In the genomic region with DNA sequence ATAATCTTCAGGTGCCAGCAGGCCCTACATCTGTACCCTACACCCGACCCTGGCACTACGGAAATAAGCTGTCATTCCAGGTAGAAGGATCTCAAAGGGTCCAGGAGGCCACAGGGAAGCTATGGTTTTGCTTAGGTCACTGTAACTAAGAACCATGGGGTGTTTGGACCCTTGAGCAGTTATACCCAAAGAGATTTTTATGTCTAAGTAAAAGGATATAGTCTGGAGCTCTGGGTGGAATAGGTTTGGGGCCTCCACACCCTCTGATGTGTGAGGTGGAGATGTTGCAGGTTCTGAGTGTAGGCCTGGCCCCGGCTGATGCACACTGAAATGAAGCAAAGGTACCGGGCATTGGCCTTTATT, we compare ENCODE assay signal across 22 mouse cellular contexts. TPM values are rescaled to one million over a fixed set of nuclear protein-coding genes. Genes with fewer than 3 reads are reported as not detected.
"Had no signal": no experiment of that assay in that cellular context is flagged by ENCODE, and none has a peak within 500 bp of the region (broad histone marks: within the 10 kb centered on the region; RNA-seq: fewer than 3 reads in every experiment).

No protein-coding gene starts in this region.

- DNase-seq: gastrocnemius, postnatal 25 days; heart, postnatal 10 days; heart, postnatal 4 days; kidney, adult 18-20 months; kidney, adult 8-10 months; liver had no signal

- H3K4me3 ChIP-seq: heart, adult 2 months; heart, embryonic 12.5 days; hindbrain, embryonic 10.5 days; hindbrain, embryonic 12.5 days; intestine, embryonic 15.5 days; layer of hippocampus, adult 2 months; left cerebral cortex, adult 2 months; limb, embryonic 10.5 days; limb, embryonic 12.5 days had no signal

- H3K36me3 ChIP-seq: heart, embryonic 12.5 days; hindbrain, embryonic 10.5 days; hindbrain, embryonic 12.5 days; intestine, embryonic 15.5 days; limb, embryonic 10.5 days; limb, embryonic 12.5 days had no signal

- H3K27ac ChIP-seq: heart, adult 2 months; hindbrain, embryonic 10.5 days; hindbrain, embryonic 12.5 days; hindbrain, embryonic 14.5 days; intestine, embryonic 15.5 days; layer of hippocampus, adult 2 months; left cerebral cortex, adult 2 months; limb, embryonic 10.5 days; limb, embryonic 12.5 days had no signal

- H3K4me1 ChIP-seq: heart, embryonic 12.5 days; hindbrain, embryonic 10.5 days; hindbrain, embryonic 12.5 days; intestine, embryonic 15.5 days; limb, embryonic 10.5 days; limb, embryonic 12.5 days had no signal

- H3K27me3 ChIP-seq: heart, embryonic 12.5 days; hindbrain, embryonic 12.5 days; intestine, embryonic 15.5 days; limb, embryonic 12.5 days had no signal

RNA-seq across cellular contexts. Expression of gene Ugt1a1, which starts 22.5 kb away (rescaled TPM):
- polyA plus RNA-seq: heart, adult 2 months; heart, embryonic 14.5 days; hindbrain, embryonic 10.5 days; hindbrain, embryonic 12.5 days; hindbrain, embryonic 14.5 days; hindbrain, embryonic 16.5 days; inflammation-experienced regulatory T-cells, adult 6 months; limb, embryonic 10.5 days; limb, embryonic 12.5 days; liver, embryonic 11.5 days had no signal

RNA-seq across cellular contexts. Expression of gene Ugt1a2, which starts 33.8 kb away (rescaled TPM):
- polyA plus RNA-seq: frontal cortex, adult 2 months; heart, adult 2 months; heart, embryonic 12.5 days; heart, embryonic 14.5 days; heart, embryonic 16.5 days; hindbrain, embryonic 10.5 days; hindbrain, embryonic 14.5 days; hindbrain, embryonic 16.5 days; inflammation-experienced regulatory T-cells, adult 6 months; limb, embryonic 10.5 days; limb, embryonic 12.5 days; liver, embryonic 11.5 days had no signal
